Mouse (Mus musculus) testis, adult 10 weeks (tissue): ENCODE data around the gene Btg3. TPM values are rescaled to one million over a fixed set of nuclear protein-coding genes. Genes with fewer than 3 reads are reported as not detected.

Experiments
- polyA plus RNA-seq: library from polyadenylated mRNA; stranded (reverse); fragments of 350-450 nt; fragmentation: Illumina TruSeq; extraction: RNeasy Lipid Tissue Mini Kit (QIAGEN cat#74804); gene quantifications from one replicate; pipeline ENCODE4 v1.2.3, GENCODE M21; 2014; ENCODE audit warnings: low read depth, low replicate concordance

Btg3 gene
- 76.1 TPM for polyA plus RNA-seq

DNA sequence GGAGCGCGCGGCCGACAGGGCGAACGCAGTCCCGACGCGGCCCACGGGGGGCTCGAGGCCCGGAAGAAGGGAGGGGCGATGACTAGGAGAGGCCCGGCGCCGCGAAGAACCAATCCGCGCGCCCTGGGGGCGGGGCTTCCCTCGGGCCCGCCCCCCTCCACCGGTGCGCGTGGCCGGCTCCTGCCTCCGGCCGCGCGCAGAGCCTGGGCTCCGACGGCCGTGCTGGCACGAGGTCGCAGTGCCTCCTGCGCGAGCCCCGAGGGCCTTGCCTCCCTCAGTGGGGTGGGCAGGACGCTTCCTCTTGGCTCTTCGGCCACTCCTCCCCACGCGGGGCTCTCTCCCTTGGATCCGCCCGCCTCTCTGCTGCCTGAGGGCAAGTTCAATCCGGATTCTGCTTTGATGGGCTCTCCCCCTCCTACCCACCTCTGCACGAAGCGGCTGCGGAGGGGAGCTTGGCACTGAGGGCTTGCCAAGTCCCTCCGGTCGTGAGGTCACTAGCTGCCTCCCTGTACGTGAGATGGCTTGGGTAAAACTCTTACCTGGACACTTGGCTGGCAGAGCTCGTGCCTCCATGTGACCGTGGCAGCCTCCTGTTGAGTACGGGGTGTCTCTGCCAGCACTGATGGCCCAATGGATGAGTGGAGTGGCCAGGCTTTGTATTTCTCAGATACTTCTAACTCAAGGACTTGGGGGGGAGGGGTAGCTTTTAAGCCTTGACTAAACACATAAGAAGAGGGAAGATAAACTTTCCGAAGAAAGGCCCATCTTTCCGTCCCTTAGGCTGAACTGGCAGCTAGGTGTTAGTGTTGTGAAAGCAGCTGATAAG, at the start of gene Btg3:
Gene Btg3, minus strand, starts transcription at position 448 of the 826 bp plus-strand sequence.

GRCm38 (mm10) chr16:78301183-78301830, 75.7 kb downstream of the Btg3 start, which contains the start of gene Cxadr:
Gene Cxadr, plus strand, starts transcription at chr16:78301489.

Other genes with a start within 250 kb of the Btg3 start
- 1.4 TPM for gene Cxadr, start 75.7 kb downstream of the Btg3 start, polyA plus RNA-seq
- 126 TPM for gene D16Ertd472e, start 199.5 kb upstream of the Btg3 start, polyA plus RNA-seq